Mouse (Mus musculus) urinary bladder, adult 2 months (tissue): ENCODE data around the gene Cox10. TPM values are rescaled to one million over a fixed set of nuclear protein-coding genes. Genes with fewer than 3 reads are reported as not detected.

Source experiments
- DNase-seq: peaks from one replicate; pipeline ENCODE4 v3.0.0; 2022; ENCODE audit warnings: low spot score
- polyA plus RNA-seq: library from polyadenylated mRNA; depleted of rRNA; stranded (reverse); fragments of >200 nt; gene quantifications from 2 replicates; pipeline ENCODE4 v1.2.3, GENCODE M21; 2012

Cox10 gene
- polyA plus RNA-seq, 1 experiment, result 6.4 TPM

- DNase-seq, result no peak
Observed at GRCm38 (mm10) chr11:63956748-63957147, 122.5 kb downstream of the Cox10 start.

DNA sequence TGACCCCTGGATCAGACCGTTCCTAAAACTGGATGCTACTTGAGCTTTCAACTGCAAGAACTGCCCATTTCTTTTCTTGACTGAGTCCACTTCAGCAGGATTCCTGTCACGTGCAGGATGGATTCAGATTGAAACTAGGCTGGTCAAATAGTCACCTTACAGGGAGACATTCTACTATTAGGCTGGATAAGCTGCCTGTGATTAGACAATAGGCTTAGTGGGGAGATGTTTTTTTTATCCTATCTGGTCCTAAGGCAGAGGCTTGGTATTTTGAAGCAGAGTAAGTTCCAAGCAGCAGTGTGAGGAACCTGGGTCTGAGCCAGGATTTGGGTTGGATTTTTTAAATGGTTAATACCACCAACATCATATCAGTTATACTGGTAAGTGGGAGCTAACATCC, 125.4 kb downstream of the Cox10 start:
- no peak for DNase-seq

GRCm38 (mm10) chr11:63952743-63953191, 126.5 kb downstream of the Cox10 start:
- no peak for DNase-seq

DNA sequence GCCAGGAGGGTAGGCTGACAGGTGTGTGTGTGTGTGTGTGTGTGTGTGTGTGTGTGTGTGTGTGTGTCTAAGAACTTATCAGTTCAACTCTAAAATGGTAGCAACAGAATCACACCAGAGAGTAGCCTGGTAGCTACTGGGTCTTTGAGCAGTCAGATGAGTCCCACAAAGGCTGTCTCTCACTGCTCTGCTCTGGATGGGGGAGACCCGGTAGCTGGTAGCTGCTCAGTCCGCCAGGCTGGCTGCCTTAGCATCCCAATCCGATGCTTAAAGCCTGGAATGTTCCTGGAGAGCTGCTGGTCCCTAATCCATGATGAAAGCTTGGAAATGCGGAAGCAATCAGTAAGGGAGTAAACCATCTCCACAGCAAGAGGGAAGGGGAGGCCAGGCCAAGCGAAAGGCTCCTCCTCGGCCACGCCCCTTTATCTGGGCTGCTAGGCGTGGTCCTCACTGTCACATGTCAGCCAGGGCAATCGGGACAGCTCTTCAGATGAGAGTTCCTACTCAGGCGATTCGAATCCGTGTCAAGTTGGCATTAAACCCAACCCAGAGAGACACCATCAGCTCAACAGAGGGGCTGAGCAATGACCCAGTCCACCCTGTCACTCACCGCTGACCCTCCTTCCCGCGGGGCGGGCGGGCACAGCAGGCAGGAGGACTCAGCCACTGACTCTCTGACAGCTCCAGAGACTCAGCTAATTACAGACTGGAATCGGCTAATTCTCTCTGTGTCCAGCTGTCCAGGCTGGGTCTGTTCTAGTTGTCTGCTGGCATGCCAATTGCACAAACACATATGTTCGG, 127.2 kb downstream of the Cox10 start:
- no peak for DNase-seq

GRCm38 (mm10) chr11:63948371-63948770, 130.9 kb downstream of the Cox10 start:
- DNase-seq, result no peak

DNA sequence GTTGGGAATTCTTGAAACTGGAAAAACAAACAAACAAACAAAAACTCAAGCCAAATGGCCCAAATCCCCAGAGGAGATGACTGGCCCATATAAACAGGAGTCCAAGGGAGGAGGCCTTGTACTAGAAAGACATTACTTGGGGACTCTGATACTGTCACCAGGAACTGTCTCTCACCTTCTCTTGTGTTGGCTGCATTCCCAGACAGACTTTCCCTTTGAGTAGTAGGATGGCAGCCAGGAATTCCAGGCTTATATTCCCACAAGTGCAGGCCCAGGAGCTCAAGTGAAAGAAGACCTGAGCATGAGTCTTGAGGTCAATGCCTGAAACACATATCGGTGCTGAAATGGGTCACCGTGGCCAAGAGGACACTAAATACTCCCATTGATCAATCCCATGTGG, 132.2 kb downstream of the Cox10 start:
- no peak for DNase-seq

GRCm38 (mm10) chr11:63943947-63944346, 135.3 kb downstream of the Cox10 start:
- DNase-seq, result no peak

- no peak for DNase-seq
Observed at GRCm38 (mm10) chr11:63943268-63943890, 135.9 kb downstream of the Cox10 start.

GRCm38 (mm10) chr11:63942177-63942576, 137.1 kb downstream of the Cox10 start:
- DNase-seq, result no peak

DNA sequence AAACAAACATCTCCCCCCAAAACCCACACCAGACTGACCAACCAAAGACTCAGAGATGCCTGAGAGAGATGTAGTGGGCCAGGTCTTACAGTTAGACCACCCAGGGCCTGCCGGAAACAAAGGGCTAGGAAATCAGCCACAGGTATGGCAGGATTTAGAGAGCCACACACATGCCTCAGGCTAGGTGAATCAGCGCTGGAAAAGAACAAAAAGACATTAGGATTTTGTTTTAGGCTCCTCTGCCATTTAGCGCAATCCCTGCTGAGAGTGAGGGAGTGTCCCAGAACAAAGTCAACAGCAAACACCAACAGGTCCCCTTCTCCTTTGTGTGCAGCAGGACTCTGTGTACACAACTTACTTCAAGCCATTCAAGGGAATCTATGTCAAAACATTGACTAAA, 142.6 kb downstream of the Cox10 start:
- no peak for DNase-seq

- DNase-seq, result no peak
Observed at GRCm38 (mm10) chr11:63926901-63927300, 152.4 kb downstream of the Cox10 start.

- DNase-seq, result peak; percentile 71
Observed at GRCm38 (mm10) chr11:63925161-63925582, 154.1 kb downstream of the Cox10 start.

DNA sequence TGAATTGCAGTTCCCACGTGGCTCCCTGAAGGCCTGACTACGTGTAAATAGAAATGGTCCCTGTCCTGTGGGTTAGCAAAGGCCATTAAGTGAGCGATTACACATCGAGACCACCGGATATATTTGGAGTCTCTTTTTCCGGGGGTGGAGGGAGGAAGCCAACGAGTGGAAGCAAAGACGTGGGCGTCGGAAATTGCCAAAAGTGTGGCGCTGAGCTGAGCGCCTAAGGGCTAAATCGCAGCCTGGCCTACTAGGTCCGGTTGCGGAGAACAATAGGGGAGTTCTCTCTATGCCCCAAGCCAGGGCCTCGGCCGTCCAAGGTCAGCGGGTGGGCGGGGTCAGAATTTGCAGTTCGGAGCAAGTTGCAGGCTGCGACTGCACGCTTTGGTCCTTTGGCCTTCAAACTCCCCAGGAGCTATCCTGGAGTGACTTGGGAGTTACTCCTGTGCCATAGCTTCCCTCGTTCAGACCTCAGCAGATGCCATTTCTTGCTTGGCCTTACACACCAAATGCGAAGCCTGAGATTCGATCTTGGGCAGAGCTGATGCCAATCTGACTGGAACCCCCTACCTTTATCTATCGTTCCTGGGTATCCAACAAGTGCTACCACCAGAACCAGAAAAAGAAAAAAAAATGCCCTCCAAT, 154.9 kb downstream of the Cox10 start:
- no peak for DNase-seq

- DNase-seq, result no peak
Observed at GRCm38 (mm10) chr11:63923386-63923785, 155.9 kb downstream of the Cox10 start.

DNA sequence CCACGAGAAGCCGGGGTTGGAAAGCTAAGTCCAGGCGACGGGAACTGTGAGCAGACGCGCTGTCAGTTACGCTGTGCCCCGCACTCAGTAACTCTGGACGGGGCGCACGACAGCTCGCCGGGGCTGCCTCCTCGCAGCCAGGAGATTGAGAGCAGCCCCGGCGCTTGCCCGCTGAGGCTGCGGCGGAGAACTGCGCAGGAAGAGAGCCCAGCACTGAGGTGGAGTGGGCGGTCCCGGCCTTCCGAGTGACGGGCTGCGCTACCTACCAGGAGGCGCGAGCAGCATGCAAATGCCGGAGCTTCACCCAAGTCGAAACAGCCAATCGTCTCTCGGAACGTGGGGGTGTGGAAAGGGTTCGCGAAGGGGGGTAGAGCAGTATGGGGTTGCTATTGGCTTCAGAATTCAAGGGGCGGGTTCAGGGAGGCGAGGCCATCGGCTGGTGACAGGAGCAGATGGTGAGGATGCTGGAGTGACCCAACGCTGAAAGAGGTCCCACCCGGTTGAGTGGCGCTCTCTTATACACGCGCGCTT, 157.1 kb downstream of the Cox10 start, which contains the start of gene Hs3st3b1:
TSS of gene Hs3st3b1 (minus strand) at position 200 of the 531 bp plus-strand sequence.
- DNase-seq, result peak; percentile 69

- peak; percentile 26 for DNase-seq
Observed at GRCm38 (mm10) chr11:63921044-63921951, 158.0 kb downstream of the Cox10 start.

DNA sequence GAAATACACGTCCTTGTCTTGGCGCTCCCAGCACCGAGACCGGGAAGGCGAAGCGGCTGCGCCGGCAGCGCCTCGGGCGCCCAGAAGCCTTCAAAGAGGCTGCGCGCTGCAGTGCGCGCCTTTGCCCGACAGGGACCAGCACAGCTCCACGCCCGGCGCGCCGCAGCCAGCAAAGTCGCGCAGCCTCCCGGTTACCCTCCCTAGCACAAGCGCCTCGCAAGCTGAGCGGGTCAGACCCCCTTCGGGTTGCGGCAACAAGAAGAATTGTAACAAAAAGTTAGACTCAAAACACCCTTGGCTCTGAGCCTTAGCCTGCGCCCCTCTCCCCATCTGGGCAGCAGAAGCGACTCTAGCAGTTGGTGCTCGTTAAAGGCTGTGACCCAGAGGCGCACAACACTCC, 158.7 kb downstream of the Cox10 start:
- DNase-seq, result peak; percentile 47

DNA sequence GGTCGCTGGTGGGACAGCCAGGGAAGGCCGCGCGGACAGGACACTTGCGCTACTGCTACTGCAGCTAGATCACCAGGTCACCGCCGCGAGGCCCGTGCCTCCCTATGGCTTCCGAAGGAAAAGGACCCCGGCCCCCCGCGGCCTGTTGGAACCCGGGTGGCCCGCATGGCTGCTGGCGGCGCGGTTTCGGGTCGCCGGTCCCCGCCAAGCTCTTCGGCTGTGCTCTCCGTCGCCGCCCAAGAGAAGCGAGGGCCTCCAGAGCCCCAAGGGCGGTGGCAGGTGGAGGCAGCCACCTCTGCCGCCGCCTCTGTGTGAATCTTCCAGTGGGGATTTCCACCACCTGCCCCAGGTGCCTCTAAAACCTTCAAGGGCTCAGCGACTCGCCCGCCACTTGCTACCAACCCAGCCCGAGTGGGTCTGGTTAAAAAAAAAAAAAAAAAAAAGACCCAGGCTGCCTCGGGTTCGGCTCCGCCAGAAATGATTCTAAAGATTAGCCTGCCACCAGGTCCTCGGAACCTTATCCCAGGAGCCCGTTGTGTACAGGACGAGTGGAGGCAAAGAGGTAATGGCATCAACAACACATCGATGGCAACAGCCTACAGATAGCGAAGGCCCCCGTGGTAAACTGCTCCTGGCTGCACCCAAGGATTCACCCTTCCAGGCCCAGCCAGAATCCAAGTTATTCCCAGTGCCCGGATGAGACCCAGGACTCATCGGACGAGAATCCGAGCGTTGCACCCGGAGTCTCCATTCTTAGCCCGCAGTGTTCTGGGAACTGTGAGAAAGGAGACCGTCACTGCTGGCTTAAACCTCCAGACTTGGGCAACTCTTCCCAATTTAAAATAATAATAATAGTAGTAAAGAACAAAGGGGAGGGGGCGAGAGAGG, 159.8 kb downstream of the Cox10 start:
- no peak for DNase-seq

GRCm38 (mm10) chr11:63918321-63919105, 160.8 kb downstream of the Cox10 start:
- no peak for DNase-seq
